Mouse (Mus musculus) kidney, postnatal 0 days (tissue): Measurements from ENCODE around the gene Lrsam1. TPM values are rescaled to one million over a fixed set of nuclear protein-coding genes. Genes with fewer than 3 reads are reported as not detected.
A peak's percentile ranks its signal among the peaks of the same experiment; 100 is the strongest.

Experiments
- ATAC-seq: fragments of 200-750 bp; cut with Nextera tagmentation; replicated peaks from 2 replicates; pipeline ENCODE4 v1.8.0; 2017; ENCODE audit warnings: low read depth, moderate number of reproducible peaks, moderate TSS enrichment, moderate library complexity; ENCODE audit not compliant: low FRiP score
- DNase-seq: peaks from one replicate; pipeline ENCODE4 v3.0.0-alpha.2; 2016; ENCODE audit warnings: low spot score
- H3K27ac ChIP-seq: fragments of 300-500 bp; sonication (generic); 2 replicates; pipeline ENCODE4 v1.5.1; 2014; ENCODE audit warnings: mild to moderate bottlenecking
- H3K27me3 ChIP-seq: fragments of 300-500 bp; sonication (generic); 2 replicates; pipeline ENCODE4 v1.6.1; 2014; ENCODE audit warnings: low read length, mixed read lengths; ENCODE audit not compliant: insufficient read depth
- H3K36me3 ChIP-seq: fragments of 300-500 bp; sonication (generic); 2 replicates; pipeline ENCODE4 v1.6.1; 2014; ENCODE audit warnings: low read length, mixed read lengths; ENCODE audit not compliant: insufficient read depth
- H3K4me1 ChIP-seq: fragments of 300-500 bp; sonication (generic); replicated peaks from 2 replicates; pipeline ENCODE4 v1.6.1; 2014; ENCODE audit warnings: antibody characterized with exemption, low read length, mixed read lengths; ENCODE audit not compliant: insufficient read depth
- H3K4me2 ChIP-seq: fragments of 300-500 bp; sonication (generic); 2 replicates; pipeline ENCODE4 v1.6.1; 2014; ENCODE audit warnings: mild to moderate bottlenecking, low read length, moderate library complexity, mixed read lengths
- H3K4me3 ChIP-seq: fragments of 300-500 bp; sonication (generic); replicated peaks from 2 replicates; pipeline ENCODE4 v1.5.1; 2014; ENCODE audit warnings: low read depth, low read length
- H3K9ac ChIP-seq: fragments of 300-500 bp; sonication (generic); 2 replicates; pipeline ENCODE4 v1.6.1; 2014; ENCODE audit warnings: low read depth, low read length
- H3K9me3 ChIP-seq: fragments of 300-500 bp; sonication (generic); replicated peaks from 2 replicates; pipeline ENCODE4 v1.6.1; 2016; ENCODE audit warnings: low read length, inconsistent platforms, mixed read lengths
- CTCF ChIP-seq: IDR thresholded peaks from 2 replicates; pipeline ENCODE4 v1.5.1; 2016; ENCODE audit warnings: antibody characterized with exemption, low read depth, mild to moderate bottlenecking, moderate library complexity
- WGBS: fragments of 180-500 bp; shearing (Covaris S2); extraction: QIAGEN DNeasy Blood & Tissue Kit; methylation state at CpG from one replicate; pipeline ENCODE4 v1.1.7; 2014; 5-methylcytosine and 5-hydroxymethylcytosine counted together
- polyA plus RNA-seq: library from polyadenylated mRNA; unstranded; fragments of >200 nt; fragmentation: Nextera tagmentation; extraction: Ambion mirVana; gene quantifications from 2 replicates; pipeline ENCODE4 v1.2.1, GENCODE M21; 2015

Lrsam1 gene
- polyA plus RNA-seq, 1 experiment from 2014 or later: 9.0 TPM

- ATAC-seq (no peak), DNase-seq (no peak)
- Histone ChIP-seq H3K27me3 (no peaks in the 10 kb centered on the region), H3K4me3 (no peak overlapping the region), H3K36me3 (no peaks in the 10 kb centered on the region), H3K9me3 (no peaks in the 10 kb centered on the region), H3K4me1 (peaks cover 31% of the 10 kb centered on the region), H3K27ac (peak overlapping the region; percentile 91), H3K9ac (no peak overlapping the region), H3K4me2 (no peak overlapping the region)
- no peak for TF ChIP-seq CTCF
- 57% methylated on average over 10 of the region's 10 CpGs for WGBS
Observed at GRCm38 (mm10) chr2:32896507-32897147, 64.8 kb downstream of the Lrsam1 start.

- WGBS: 48% methylated on average over 8 of the region's 8 CpGs
- Histone ChIP-seq H3K27ac (peak overlapping the region; percentile 91), H3K4me1 (peaks cover 37% of the 10 kb centered on the region), H3K27me3 (no peaks in the 10 kb centered on the region), H3K4me2 (no peak overlapping the region), H3K36me3 (no peaks in the 10 kb centered on the region), H3K4me3 (no peak overlapping the region), H3K9me3 (no peaks in the 10 kb centered on the region), H3K9ac (no peak overlapping the region)
- ATAC-seq: peak; percentile 61
- TF ChIP-seq CTCF: 0 out of 2 replicates have a peak, but pooled peaks have one; percentile 6
- peak; percentile 47 for DNase-seq
Observed at GRCm38 (mm10) chr2:32895606-32896106, 65.8 kb downstream of the Lrsam1 start.

DNA sequence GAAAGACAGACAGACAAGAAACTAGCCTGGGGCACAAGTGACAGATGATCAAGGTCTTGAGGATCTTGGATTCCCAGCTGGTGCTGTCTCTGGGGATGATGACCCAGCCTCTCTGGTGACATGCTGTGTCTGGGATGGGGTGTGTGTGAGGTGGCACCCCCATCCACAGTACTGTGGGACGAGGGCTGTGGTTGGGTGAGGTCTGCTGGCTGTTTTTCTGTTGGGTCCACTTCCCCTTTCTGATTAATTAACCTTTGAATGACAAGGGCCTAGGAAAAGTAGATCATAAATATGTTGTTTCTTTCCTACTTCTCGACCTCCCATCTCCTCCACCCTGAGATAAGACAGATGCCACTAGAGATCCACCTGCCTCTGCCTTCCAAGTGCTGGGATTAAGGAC lies 67.3 kb downstream of the Lrsam1 start:
- Histone ChIP-seq H3K9me3 (no peaks in the 10 kb centered on the region), H3K27ac (no peak overlapping the region), H3K27me3 (no peaks in the 10 kb centered on the region), H3K4me2 (no peak overlapping the region), H3K4me3 (no peak overlapping the region), H3K4me1 (peaks cover 37% of the 10 kb centered on the region), H3K9ac (no peak overlapping the region), H3K36me3 (no peaks in the 10 kb centered on the region)
- 48% methylated on average over 2 of the region's 2 CpGs for WGBS
- ATAC-seq (no peak), DNase-seq (no peak)
- no peak for TF ChIP-seq CTCF

- Histone ChIP-seq H3K27me3 (no peaks in the 10 kb centered on the region), H3K9me3 (no peaks in the 10 kb centered on the region), H3K4me2 (no peak overlapping the region), H3K4me1 (peaks cover 37% of the 10 kb centered on the region), H3K36me3 (no peaks in the 10 kb centered on the region), H3K27ac (no peak overlapping the region), H3K9ac (no peak overlapping the region), H3K4me3 (no peak overlapping the region)
- WGBS: 77% methylated on average over 14 of the region's 14 CpGs
- no peak for TF ChIP-seq CTCF
- ATAC-seq (no peak), DNase-seq (no peak)
Observed at GRCm38 (mm10) chr2:32892490-32892889, 68.9 kb downstream of the Lrsam1 start.

- Histone ChIP-seq H3K4me2 (no peak overlapping the region), H3K4me1 (peaks cover 30% of the 10 kb centered on the region), H3K27ac (no peak overlapping the region), H3K36me3 (no peaks in the 10 kb centered on the region), H3K9me3 (no peaks in the 10 kb centered on the region), H3K9ac (0 out of 2 replicates have a peak overlapping the region, but pooled peaks have one; percentile 18), H3K4me3 (no peak overlapping the region), H3K27me3 (no peaks in the 10 kb centered on the region)
- DNase-seq (no peak), ATAC-seq (no peak)
- TF ChIP-seq CTCF: no peak
- WGBS: 57% methylated on average over 9 of the region's 9 CpGs
Observed at GRCm38 (mm10) chr2:32891278-32891677, 70.1 kb downstream of the Lrsam1 start.

DNA sequence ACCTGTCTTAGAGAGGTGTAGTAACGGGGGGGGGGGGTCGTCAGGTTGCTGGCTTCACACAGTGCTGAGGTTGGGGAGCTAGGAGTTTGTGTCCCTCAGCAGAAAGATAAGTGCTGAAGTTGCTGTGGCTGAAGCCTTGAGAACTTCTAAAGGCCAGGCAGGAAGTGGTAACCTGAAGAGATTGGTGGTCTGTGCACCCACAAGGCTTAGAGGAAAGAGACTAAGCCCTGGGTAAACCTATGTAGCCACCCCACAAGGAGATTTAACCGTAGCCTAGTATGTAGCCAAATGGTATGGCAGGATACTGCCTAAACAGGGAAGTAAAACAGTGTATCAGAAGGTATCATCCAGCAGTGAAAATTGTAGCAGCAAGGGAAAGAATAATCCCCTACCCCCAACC lies 71.1 kb downstream of the Lrsam1 start:
- Histone ChIP-seq H3K27me3 (no peaks in the 10 kb centered on the region), H3K4me3 (no peak overlapping the region), H3K4me2 (no peak overlapping the region), H3K4me1 (peaks cover 23% of the 10 kb centered on the region; the same call in 1 of the 2 replicates), H3K27ac (no peak overlapping the region), H3K9me3 (no peaks in the 10 kb centered on the region), H3K9ac (no peak overlapping the region), H3K36me3 (no peaks in the 10 kb centered on the region)
- ATAC-seq (no peak), DNase-seq (no peak)
- WGBS: 83% methylated on average over 3 of the region's 3 CpGs
- TF ChIP-seq CTCF: no peak

GRCm38 (mm10) chr2:32888551-32888950 lies 72.9 kb downstream of the Lrsam1 start:
- Histone ChIP-seq H3K36me3 (no peaks in the 10 kb centered on the region), H3K4me3 (no peak overlapping the region), H3K27me3 (no peaks in the 10 kb centered on the region), H3K4me2 (no peak overlapping the region), H3K27ac (peak overlapping the region; percentile 79), H3K9me3 (no peaks in the 10 kb centered on the region), H3K4me1 (peaks cover 35% of the 10 kb centered on the region), H3K9ac (0 out of 2 replicates have a peak overlapping the region, but pooled peaks have one; percentile 36)
- ATAC-seq: no peak
- TF ChIP-seq CTCF: no peak
- DNase-seq: no peak
- WGBS: 20% methylated on average over 3 of the region's 3 CpGs
